Mouse (Mus musculus) hindbrain, postnatal 0 days (tissue): Measurements from ENCODE around the gene Saa3. TPM values are rescaled to one million over a fixed set of nuclear protein-coding genes. Genes with fewer than 3 reads are reported as not detected.

ENCODE experiments used
- ATAC-seq: fragments of 200-750 bp; cut with Nextera tagmentation; 2 replicates; pipeline ENCODE4 v1.8.0; 2017; ENCODE audit warnings: mild to moderate bottlenecking, moderate TSS enrichment, moderate library complexity
- DNase-seq: peaks from one replicate; pipeline ENCODE4 v3.0.0-alpha.2; 2015; ENCODE audit warnings: low spot score
- H3K27ac ChIP-seq: fragments of 300-500 bp; sonication (generic); 2 replicates; pipeline ENCODE4 v1.5.1; 2014; ENCODE audit warnings: mild to moderate bottlenecking
- H3K27me3 ChIP-seq: fragments of 300-500 bp; sonication (generic); 2 replicates; pipeline ENCODE4 v1.6.1; 2014; ENCODE audit warnings: low read length, mixed read lengths; ENCODE audit not compliant: insufficient read depth
- H3K36me3 ChIP-seq: fragments of 300-500 bp; sonication (generic); 2 replicates; pipeline ENCODE4 v1.6.1; 2014; ENCODE audit warnings: low read length, mixed read lengths; ENCODE audit not compliant: insufficient read depth
- H3K4me1 ChIP-seq: fragments of 300-500 bp; sonication (generic); 2 replicates; pipeline ENCODE4 v1.6.1; 2014; ENCODE audit warnings: antibody characterized with exemption, low read length, mixed read lengths; ENCODE audit not compliant: insufficient read depth
- H3K4me2 ChIP-seq: fragments of 300-500 bp; sonication (generic); 2 replicates; pipeline ENCODE4 v1.6.1; 2014; ENCODE audit warnings: low read depth, mild to moderate bottlenecking, low read length, moderate library complexity, mixed read lengths
- H3K4me3 ChIP-seq: fragments of 300-500 bp; sonication (generic); 2 replicates; pipeline ENCODE4 v1.5.1; 2014; ENCODE audit warnings: low read length
- H3K9ac ChIP-seq: fragments of 300-500 bp; sonication (generic); replicated peaks from 2 replicates; pipeline ENCODE4 v1.6.1; 2014; ENCODE audit warnings: mild to moderate bottlenecking, low read length, moderate library complexity, mixed read lengths
- H3K9me3 ChIP-seq: fragments of 300-500 bp; sonication (generic); 2 replicates; pipeline ENCODE4 v1.6.1; 2016; ENCODE audit warnings: low read length, mixed read lengths
- CTCF ChIP-seq: IDR thresholded peaks from 2 replicates; pipeline ENCODE4 v1.5.1; 2016; ENCODE audit warnings: antibody characterized with exemption, control low read depth, low read depth
- WGBS: fragments of 180-500 bp; shearing (Covaris S2); extraction: QIAGEN DNeasy Blood & Tissue Kit; methylation state at CpG from one replicate; pipeline ENCODE4 v1.1.7; 2014; 5-methylcytosine and 5-hydroxymethylcytosine counted together
- polyA plus RNA-seq: library from polyadenylated mRNA; unstranded; fragments of >200 nt; fragmentation: Nextera tagmentation; extraction: Ambion mirVana; gene quantifications from 2 replicates; pipeline ENCODE4 v1.2.1, GENCODE M21; 2015
- total RNA-seq: library from RNA; depleted of rRNA; stranded (reverse); fragments of >200 nt; gene quantifications from 2 replicates; pipeline ENCODE4 v1.2.3, GENCODE M21; 2014; rRNA removed

Saa3 gene
- 0.54 TPM in 1 of 2 replicates, not detected in the other for total RNA-seq
- 0.36 and 0.43 TPM in 2 replicates for polyA plus RNA-seq

DNA sequence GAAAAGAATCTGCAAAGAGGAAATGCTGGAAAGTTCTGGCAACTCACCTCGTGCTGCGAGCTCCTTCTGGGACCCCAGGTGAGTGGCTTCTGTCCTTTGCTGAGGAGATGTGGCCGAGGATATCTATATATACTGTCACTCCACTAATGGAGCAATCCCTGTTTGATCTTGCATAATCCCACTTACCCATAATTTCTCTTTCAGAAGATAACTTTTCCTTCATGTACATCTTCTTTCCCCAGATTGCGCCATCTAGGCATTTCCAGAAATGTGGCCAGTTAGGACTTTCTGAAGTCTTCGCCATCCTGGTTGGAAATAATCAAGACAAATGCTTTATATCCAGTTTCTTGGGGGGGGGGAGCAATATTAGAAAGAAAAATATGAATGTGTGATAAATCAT, at the start of gene Saa3:
Saa3 (minus strand) TSS at position 101 of the 400 bp plus-strand sequence.
- H3K27me3 ChIP-seq = no peaks in the 10 kb centered on the region
- H3K36me3 ChIP-seq = no peaks in the 10 kb centered on the region
- ATAC-seq (no peak), DNase-seq (no peak)
- H3K27ac ChIP-seq = no peak within 1 kb of the TSS
- no peak for TF ChIP-seq CTCF
- no peak within 1 kb of the TSS for H3K9ac ChIP-seq
- H3K4me3 ChIP-seq = no peak within 1 kb of the TSS
- no peak within 1 kb of the TSS for H3K4me2 ChIP-seq
- no peaks in the 10 kb centered on the region for H3K9me3 ChIP-seq
- WGBS = 89% methylated on average over 5 of the region's 5 CpGs
- peaks cover 8% of the 10 kb centered on the region; the same call in 1 of the 2 replicates for H3K4me1 ChIP-seq

DNA sequence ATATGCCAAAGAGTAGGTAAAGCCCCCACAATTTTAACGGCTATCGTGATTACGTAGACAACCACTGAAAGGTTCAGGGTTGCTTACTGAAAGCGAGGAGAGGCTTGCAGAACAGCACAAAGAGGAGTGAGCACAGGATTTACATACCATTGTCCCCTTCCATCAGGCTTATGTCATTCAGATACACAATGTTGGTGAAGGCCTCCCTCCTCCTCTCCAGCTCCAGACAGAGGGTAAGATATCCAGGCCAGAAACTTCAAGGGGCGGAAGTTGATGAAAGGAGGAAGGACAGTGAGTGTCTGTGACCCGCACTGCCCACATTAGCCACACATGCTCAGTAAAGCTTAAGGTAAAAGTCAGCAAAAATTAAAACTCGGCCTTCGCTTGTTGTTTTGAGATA, 49.2 kb upstream of the Saa3 start:
- peaks cover 71% of the 10 kb centered on the region for H3K36me3 ChIP-seq
- ATAC-seq = no peak

DNA sequence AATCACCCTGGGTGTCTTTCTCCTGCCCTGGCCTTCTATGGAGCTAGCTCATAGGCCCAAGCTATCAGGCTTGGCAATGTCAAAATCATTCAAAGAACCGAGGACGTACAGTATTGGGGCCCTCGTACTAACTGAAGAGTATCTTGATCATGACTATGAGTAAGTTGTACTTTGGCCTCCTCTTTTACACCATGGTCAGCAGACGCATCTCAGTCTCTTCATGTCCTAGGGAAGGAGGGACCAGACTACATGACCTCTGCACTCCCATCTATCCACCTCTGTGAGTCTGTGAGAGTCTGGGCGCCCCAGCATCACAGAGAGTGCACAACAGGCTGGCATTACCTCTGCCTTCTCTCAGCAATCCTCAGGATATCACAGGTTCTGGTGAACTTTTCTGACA, 47.1 kb upstream of the Saa3 start:
- ATAC-seq (no peak), DNase-seq (no peak)
- Histone ChIP-seq H3K27ac (no peak overlapping the region), H3K9me3 (no peaks in the 10 kb centered on the region), H3K4me3 (no peak overlapping the region), H3K36me3 (peaks cover 54% of the 10 kb centered on the region; the same call in 1 of the 2 replicates), H3K27me3 (no peaks in the 10 kb centered on the region), H3K4me2 (no peak overlapping the region), H3K9ac (no peak overlapping the region), H3K4me1 (no peaks in the 10 kb centered on the region)
- 92% methylated on average over 5 of the region's 5 CpGs for WGBS
- TF ChIP-seq CTCF = no peak

More for the DNA sequence above, 49.2 kb upstream of the Saa3 start:
- no peak overlapping the region for H3K27ac ChIP-seq
- no peak overlapping the region for H3K9ac ChIP-seq
- no peaks in the 10 kb centered on the region for H3K4me1 ChIP-seq
- DNase-seq = no peak
- WGBS = 85% methylated on average over 8 of the region's 8 CpGs
- H3K4me3 ChIP-seq = no peak overlapping the region
- no peak overlapping the region for H3K4me2 ChIP-seq
- H3K27me3 ChIP-seq = no peaks in the 10 kb centered on the region
- no peak for TF ChIP-seq CTCF
- H3K9me3 ChIP-seq = no peaks in the 10 kb centered on the region

DNA sequence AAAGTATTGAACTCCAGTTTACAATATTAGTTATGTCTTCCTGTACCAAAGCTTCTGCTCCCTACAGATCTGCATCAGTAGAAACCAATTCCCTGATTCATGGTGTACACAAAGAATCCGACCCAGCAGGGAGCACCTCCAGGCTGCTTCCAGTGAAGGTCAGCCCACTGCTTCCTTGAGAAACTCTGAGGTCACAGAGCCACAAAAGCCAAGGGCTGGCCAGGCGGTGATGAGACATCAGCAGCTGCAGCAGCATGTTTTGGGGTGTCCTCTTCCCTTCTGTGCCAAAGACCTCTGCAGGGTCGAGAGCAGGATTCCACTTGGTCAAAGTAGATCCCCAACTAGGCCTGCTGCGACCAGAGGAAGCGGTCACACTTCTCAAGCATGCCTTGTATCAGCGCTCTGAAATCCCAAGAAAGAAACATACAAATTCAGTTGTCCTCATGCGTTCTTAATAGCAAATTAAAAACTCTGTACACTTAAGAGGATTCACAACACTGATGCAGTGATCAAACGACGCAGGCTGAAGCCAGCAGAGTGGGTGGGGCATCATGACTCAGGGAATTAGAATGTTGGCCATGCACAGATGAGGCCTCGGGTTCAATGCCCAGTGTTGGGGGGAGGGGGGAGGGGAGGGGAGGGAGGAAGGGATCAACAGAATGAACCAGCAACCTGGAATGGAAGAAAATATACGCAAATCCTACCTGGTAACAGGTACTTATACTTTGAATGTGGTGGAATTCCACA, 45.7 kb upstream of the Saa3 start:
- H3K27me3 ChIP-seq = no peaks in the 10 kb centered on the region
- H3K9ac ChIP-seq = no peak overlapping the region
- DNase-seq (no peak), ATAC-seq (no peak)
- H3K4me2 ChIP-seq = no peak overlapping the region
- H3K36me3 ChIP-seq = peaks cover 47% of the 10 kb centered on the region; the same call in 1 of the 2 replicates
- H3K9me3 ChIP-seq = no peaks in the 10 kb centered on the region
- H3K4me3 ChIP-seq = no peak overlapping the region
- TF ChIP-seq CTCF = no peak
- no peaks in the 10 kb centered on the region for H3K4me1 ChIP-seq
- no peak overlapping the region for H3K27ac ChIP-seq
- WGBS = 76% methylated on average over 11 of the region's 11 CpGs

DNA sequence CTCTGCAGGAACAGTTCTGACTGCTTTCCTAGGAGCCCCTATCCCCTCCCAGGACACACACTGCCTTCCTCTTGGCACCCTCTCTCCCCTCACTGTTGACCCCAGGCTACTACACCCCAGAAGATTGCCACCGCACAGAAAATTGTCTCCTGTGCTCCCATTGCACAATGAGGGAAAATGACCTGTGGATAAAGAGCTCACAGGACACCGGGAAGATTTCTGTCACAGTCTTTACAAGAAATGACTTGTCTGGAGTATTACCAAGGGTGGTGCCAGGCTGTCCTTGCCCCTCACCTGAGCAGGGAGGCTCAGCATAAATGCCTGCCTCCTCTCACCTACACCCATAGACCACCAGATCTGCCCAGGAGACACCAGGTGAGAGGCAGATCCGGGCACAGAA, 36.0 kb upstream of the Saa3 start, which contains the start of gene Saa2:
Saa2 (plus strand) TSS at position 301 of the 400 bp plus-strand sequence.
- no peak within 1 kb of the TSS for H3K9ac ChIP-seq
- no peaks in the 10 kb centered on the region for H3K9me3 ChIP-seq
- H3K27me3 ChIP-seq = no peaks in the 10 kb centered on the region
- no peak within 1 kb of the TSS for H3K4me3 ChIP-seq
- DNase-seq (no peak), ATAC-seq (no peak)
- H3K27ac ChIP-seq = no peak within 1 kb of the TSS
- no peaks in the 10 kb centered on the region for H3K36me3 ChIP-seq
- no peak within 1 kb of the TSS for H3K4me2 ChIP-seq
- 79% methylated on average over 3 of the region's 3 CpGs for WGBS
- no peaks in the 10 kb centered on the region for H3K4me1 ChIP-seq
- TF ChIP-seq CTCF = no peak

DNA sequence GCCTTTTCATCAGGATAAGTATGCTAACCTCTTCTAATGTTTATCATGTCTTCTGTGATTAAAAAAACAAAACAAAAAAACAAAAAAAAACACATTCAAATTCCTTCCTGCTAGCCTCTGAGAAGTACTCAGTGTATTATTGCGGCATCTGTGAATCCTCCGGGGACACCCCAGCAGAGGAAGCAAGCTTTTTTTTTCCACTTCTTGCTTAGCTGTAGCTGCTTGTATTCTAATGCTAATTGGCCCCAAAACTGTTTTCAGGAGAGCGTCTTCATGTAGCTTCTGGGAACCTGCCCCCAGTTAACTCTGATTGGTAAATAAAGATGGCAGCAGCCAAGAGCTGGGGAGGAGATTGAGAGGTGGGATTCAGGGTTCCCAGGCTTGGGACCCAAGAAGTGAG, 33.0 kb upstream of the Saa3 start:
- H3K4me3 ChIP-seq = no peak overlapping the region
- no peaks in the 10 kb centered on the region for H3K4me1 ChIP-seq
- WGBS = 25% methylated on average over 3 of the region's 3 CpGs
- no peaks in the 10 kb centered on the region for H3K36me3 ChIP-seq
- no peak overlapping the region for H3K4me2 ChIP-seq
- H3K27ac ChIP-seq = no peak overlapping the region
- no peak for ATAC-seq
- DNase-seq = no peak
- no peak overlapping the region for H3K9ac ChIP-seq
- no peaks in the 10 kb centered on the region for H3K27me3 ChIP-seq
- no peaks in the 10 kb centered on the region for H3K9me3 ChIP-seq
- no peak for TF ChIP-seq CTCF

DNA sequence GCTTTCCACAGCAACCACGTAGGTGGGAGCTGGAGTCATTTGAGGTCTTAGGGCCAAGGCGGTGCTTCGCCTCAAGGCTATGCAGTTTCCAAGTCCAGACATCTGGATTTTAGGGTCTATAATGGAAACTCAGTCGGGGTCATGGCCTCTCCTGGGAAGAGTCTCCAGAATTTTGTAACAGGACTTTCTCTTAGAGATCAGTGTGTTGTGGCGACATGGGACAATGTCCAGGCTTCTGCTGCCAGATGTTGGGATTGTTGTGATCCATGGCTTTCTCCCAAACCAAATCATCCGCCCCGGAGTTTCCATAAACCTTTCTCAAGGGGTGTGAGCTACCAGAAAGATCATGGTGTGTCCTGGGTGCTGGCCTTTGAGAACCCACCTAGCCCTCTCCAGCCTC, 30.9 kb upstream of the Saa3 start:
- H3K9ac ChIP-seq = no peak overlapping the region
- H3K27ac ChIP-seq = no peak overlapping the region
- no peak for DNase-seq
- TF ChIP-seq CTCF = no peak
- no peak overlapping the region for H3K4me2 ChIP-seq
- WGBS = 83% methylated on average over 7 of the region's 7 CpGs
- H3K4me1 ChIP-seq = no peaks in the 10 kb centered on the region
- H3K27me3 ChIP-seq = no peaks in the 10 kb centered on the region
- no peaks in the 10 kb centered on the region for H3K36me3 ChIP-seq
- no peaks in the 10 kb centered on the region for H3K9me3 ChIP-seq
- no peak overlapping the region for H3K4me3 ChIP-seq
- no peak for ATAC-seq
